ENCODE assay signal across 17 mouse cellular contexts in genomic region chr11:5799621-5800490, GRCm38 (mm10). TPM values are rescaled to one million over a fixed set of nuclear protein-coding genes. Genes with fewer than 3 reads are reported as not detected.
DNase-seq lines count a peak whose midpoint lies in the region; ATAC-seq and TF ChIP-seq lines count a peak whose summit lies in the region.
"Had no signal": no experiment of that assay in that cellular context is flagged by ENCODE, and none has a peak within 500 bp of the region (broad histone marks: within the 10 kb centered on the region; RNA-seq: fewer than 3 reads in every experiment).

No protein-coding gene starts in this region.

- 47% methylated on average over 17 of the region's 17 CpGs for WGBS in heart, adult 2 months
- 77% methylated on average over 17 of the region's 17 CpGs for WGBS in heart, embryonic 11.5 days (ENCODE audit: insufficient replicate concordance)
- WGBS in lung, embryonic 16.5 days: 65% methylated on average over 17 of the region's 17 CpGs
- WGBS in stomach, postnatal 0 days: 71% methylated on average over 17 of the region's 17 CpGs

- TF ChIP-seq CTCF in heart, adult 2 months (IDR thresholded peaks at IDR 0.05): no peak
- no peak for TF ChIP-seq CTCF in stomach, postnatal 0 days (IDR thresholded peaks at IDR 0.05; ENCODE audit: low read depth)

- no peaks in the 10 kb centered on the region for H3K27me3 ChIP-seq in heart, adult 2 months (ENCODE audit: control insufficient read depth, insufficient read depth, low read length)
- H3K27me3 ChIP-seq in heart, embryonic 11.5 days (ENCODE audit: control insufficient read depth, insufficient read depth, low read length): no peaks in the 10 kb centered on the region
- no peaks in the 10 kb centered on the region for H3K27me3 ChIP-seq in lung, embryonic 16.5 days (ENCODE audit: control insufficient read depth, insufficient read depth, low read depth, low read length)
- H3K27me3 ChIP-seq in stomach, postnatal 0 days (ENCODE audit: control insufficient read depth, insufficient read depth, low read length): no peaks in the 10 kb centered on the region
- H3K27me3 ChIP-seq: kidney, embryonic 15.5 days; liver, embryonic 12.5 days; megakaryocyte, embryonic 14.5 days had no signal

- DNase-seq in heart, adult 2 months: no peak
- peak; percentile 3 for DNase-seq in right cerebral cortex, postnatal 14 days
- DNase-seq in right cerebral cortex, postnatal 4 days: no peak
- DNase-seq in stomach, postnatal 0 days (ENCODE audit: low spot score): peak; percentile 15
- no peak for DNase-seq in yolk sac, embryonic 10.5 days (ENCODE audit: low spot score)
- DNase-seq in spleen, postnatal 14 days (ENCODE audit: low spot score in 2 of 2): no peak
- DNase-seq: cerebellum, adult 2 months; embryo, embryonic 11 days; layer of hippocampus, adult 9-11 months; thymus, adult 2 months had no signal

- intact Hi-C loops in heart, adult 2 months (cut with DNase I): no loop called here

- no peak overlapping the region for H3K4me3 ChIP-seq in heart, adult 2 months
- H3K4me3 ChIP-seq in heart, embryonic 11.5 days (ENCODE audit: low read depth, low read length): no peak overlapping the region
- H3K4me3 ChIP-seq in lung, embryonic 16.5 days (ENCODE audit: low read length): no peak overlapping the region
- no peak overlapping the region for H3K4me3 ChIP-seq in stomach, postnatal 0 days (ENCODE audit: low read depth, low read length)
- H3K4me3 ChIP-seq: kidney, embryonic 15.5 days; liver, embryonic 12.5 days; megakaryocyte, embryonic 14.5 days had no signal

- H3K9me3 ChIP-seq in heart, embryonic 11.5 days (replicated peaks; ENCODE audit: control insufficient read depth, low read length): no peaks in the 10 kb centered on the region
- H3K9me3 ChIP-seq in lung, embryonic 16.5 days (ENCODE audit: control insufficient read depth, low read length): no peaks in the 10 kb centered on the region
- H3K9me3 ChIP-seq in stomach, postnatal 0 days (ENCODE audit: control insufficient read depth, low read length): no peaks in the 10 kb centered on the region
- H3K9me3 ChIP-seq: kidney, embryonic 15.5 days; liver, embryonic 12.5 days; megakaryocyte, embryonic 14.5 days had no signal

- TF ChIP-seq POLR2A in heart, adult 2 months (IDR thresholded peaks at IDR 0.05; ENCODE audit: insufficient read depth, low read depth, low read length): no peak

- 0 out of 2 replicates have a peak, but pooled peaks cover 3% of the 10 kb centered on the region for H3K36me3 ChIP-seq in heart, adult 2 months (ENCODE audit: control insufficient read depth, insufficient read depth, low read length)
- H3K36me3 ChIP-seq in heart, embryonic 11.5 days (ENCODE audit: control insufficient read depth, insufficient read depth, low read length): peaks cover 28% of the 10 kb centered on the region
- H3K36me3 ChIP-seq in lung, embryonic 16.5 days (ENCODE audit: control insufficient read depth, insufficient read depth, low read length): peaks cover 38% of the 10 kb centered on the region
- peaks cover 34% of the 10 kb centered on the region for H3K36me3 ChIP-seq in stomach, postnatal 0 days (ENCODE audit: control insufficient read depth, insufficient read depth, low read length)

- no peaks in the 10 kb centered on the region for H3K79me2 ChIP-seq in heart, adult 2 months (replicated peaks; ENCODE audit: control insufficient read depth, insufficient read depth, low read length)

- 0 out of 2 replicates have a peak, but pooled peaks have one; percentile 20 for TF ChIP-seq EP300 in heart, adult 2 months (IDR thresholded peaks at IDR 0.05; ENCODE audit: insufficient read depth, low read depth, low read length)
- no peak for TF ChIP-seq EP300 in stomach, postnatal 0 days (optimal IDR thresholded peaks at IDR 0.05)

- no peak overlapping the region for H3K9ac ChIP-seq in heart, adult 2 months (ENCODE audit: low read depth, low read length)
- H3K9ac ChIP-seq in heart, embryonic 11.5 days (ENCODE audit: low read depth, low read length): no peak overlapping the region
- peak overlapping the region; percentile 25; the same call in 1 of the 2 replicates for H3K9ac ChIP-seq in lung, embryonic 16.5 days (ENCODE audit: low read length)
- H3K9ac ChIP-seq in stomach, postnatal 0 days (ENCODE audit: low read length): 0 out of 2 replicates have a peak overlapping the region, but pooled peaks have one; percentile 13
- H3K9ac ChIP-seq: kidney, embryonic 15.5 days; liver, embryonic 12.5 days had no signal

- no peak for ATAC-seq in heart, embryonic 11.5 days (replicated peaks; ENCODE audit: insufficient number of reproducible peaks, low FRiP score, low TSS enrichment)
- ATAC-seq in lung, embryonic 16.5 days (ENCODE audit: low read depth): peak; percentile 79
- ATAC-seq in stomach, postnatal 0 days (ENCODE audit: low FRiP score, low TSS enrichment): no peak
- ATAC-seq: hindbrain, postnatal 0 days; liver, embryonic 12.5 days had no signal

- no peak overlapping the region for H3K4me2 ChIP-seq in heart, embryonic 11.5 days
- H3K4me2 ChIP-seq in lung, embryonic 16.5 days (ENCODE audit: low read depth, low read length): no peak overlapping the region
- H3K4me2 ChIP-seq in stomach, postnatal 0 days (replicated peaks; ENCODE audit: low read depth): no peak overlapping the region
- H3K4me2 ChIP-seq: kidney, embryonic 15.5 days; liver, embryonic 12.5 days had no signal

- H3K27ac ChIP-seq in heart, adult 2 months: no peak overlapping the region
- no peak overlapping the region; the same call in 1 of the 2 replicates for H3K27ac ChIP-seq in heart, embryonic 11.5 days (ENCODE audit: low read depth, low read length)
- peak overlapping the region; percentile 86 for H3K27ac ChIP-seq in lung, embryonic 16.5 days (ENCODE audit: low read length)
- no peak overlapping the region for H3K27ac ChIP-seq in stomach, postnatal 0 days (replicated peaks)
- H3K27ac ChIP-seq: hindbrain, postnatal 0 days; kidney, embryonic 15.5 days; liver, embryonic 12.5 days had no signal

- peaks cover 19% of the 10 kb centered on the region for H3K4me1 ChIP-seq in heart, adult 2 months (ENCODE audit: control insufficient read depth, insufficient read depth, low read length)
- peaks cover 19% of the 10 kb centered on the region for H3K4me1 ChIP-seq in heart, embryonic 11.5 days (ENCODE audit: control insufficient read depth, insufficient read depth, low read length)
- H3K4me1 ChIP-seq in lung, embryonic 16.5 days (replicated peaks; ENCODE audit: control insufficient read depth, insufficient read depth, low read length): peaks cover 19% of the 10 kb centered on the region
- no peaks in the 10 kb centered on the region for H3K4me1 ChIP-seq in stomach, postnatal 0 days (replicated peaks; ENCODE audit: control insufficient read depth, insufficient read depth)

RNA-seq across cellular contexts. Expression of gene Pgam2, which starts 3.7 kb away (rescaled TPM):
- total RNA-seq in heart, adult 2 months (2021): 100 to 1,000 TPM; 743 to 848 TPM
- polyA plus RNA-seq in heart, adult 2 months (2012; rRNA removed): 1,153 and 1,176 TPM in 2 replicates
- polyA plus RNA-seq in heart, embryonic 11.5 days (2014; fragmentation: Nextera tagmentation; extraction: Ambion mirVana): 761 and 811 TPM in 2 replicates
- 46.8 and 52.4 TPM in 2 replicates for polyA plus RNA-seq in lung, embryonic 16.5 days (2015; fragmentation: Nextera tagmentation; extraction: Ambion mirVana)
- polyA plus RNA-seq in stomach, postnatal 0 days (2015; fragmentation: Nextera tagmentation; extraction: Ambion mirVana): 2.8 and 3.9 TPM in 2 replicates
- total RNA-seq: granulocyte monocyte progenitor cell, adult 5-6 weeks had no signal

RNA-seq across cellular contexts. Expression of gene Dbnl, which starts 11.6 kb away (rescaled TPM):
- 10 to 100 TPM; 25.7 to 29.2 TPM for total RNA-seq in heart, adult 2 months (2021)
- 24.4 and 25.6 TPM in 2 replicates for polyA plus RNA-seq in heart, adult 2 months (2012; rRNA removed)
- 88.3 and 90.3 TPM in 2 replicates for polyA plus RNA-seq in heart, embryonic 11.5 days (2014; fragmentation: Nextera tagmentation; extraction: Ambion mirVana)
- 110 and 111 TPM in 2 replicates for polyA plus RNA-seq in lung, embryonic 16.5 days (2015; fragmentation: Nextera tagmentation; extraction: Ambion mirVana)
- 99.8 and 104 TPM in 2 replicates for polyA plus RNA-seq in stomach, postnatal 0 days (2015; fragmentation: Nextera tagmentation; extraction: Ambion mirVana)

RNA-seq across cellular contexts. Expression of gene Urgcp, which starts 37.7 kb away (rescaled TPM):
- 10 to 100 TPM; 58.5 to 69.8 TPM for total RNA-seq in heart, adult 2 months (2021)
- 26.1 and 35.7 TPM in 2 replicates for polyA plus RNA-seq in heart, adult 2 months (2012; rRNA removed)
- polyA plus RNA-seq in heart, embryonic 11.5 days (2014; fragmentation: Nextera tagmentation; extraction: Ambion mirVana): 14.2 and 18.7 TPM in 2 replicates
- polyA plus RNA-seq in lung, embryonic 16.5 days (2015; fragmentation: Nextera tagmentation; extraction: Ambion mirVana): 26.0 and 26.7 TPM in 2 replicates
- 14.1 and 15.4 TPM in 2 replicates for polyA plus RNA-seq in stomach, postnatal 0 days (2015; fragmentation: Nextera tagmentation; extraction: Ambion mirVana)

RNA-seq across cellular contexts. Expression of gene Polm, which starts 38.0 kb away (rescaled TPM):
- total RNA-seq in heart, adult 2 months (2021): 1 to 10 TPM; 2.1 to 3.3 TPM
- 6.3 and 11.2 TPM in 2 replicates for polyA plus RNA-seq in heart, adult 2 months (2012; rRNA removed)
- 5.1 and 5.7 TPM in 2 replicates for polyA plus RNA-seq in heart, embryonic 11.5 days (2014; fragmentation: Nextera tagmentation; extraction: Ambion mirVana)
- polyA plus RNA-seq in lung, embryonic 16.5 days (2015; fragmentation: Nextera tagmentation; extraction: Ambion mirVana): 8.0 and 8.4 TPM in 2 replicates
- polyA plus RNA-seq in stomach, postnatal 0 days (2015; fragmentation: Nextera tagmentation; extraction: Ambion mirVana): 5.7 and 6.3 TPM in 2 replicates

Comparison
In these comparisons a context has a peak if more than half of its experiments do, and no peak if none do; other contexts are left out.
1. DNase-seq: peak in right cerebral cortex, postnatal 14 days (single experiment) and stomach, postnatal 0 days (single experiment); none in heart, adult 2 months (0 of 2), right cerebral cortex, postnatal 4 days (single experiment), yolk sac, embryonic 10.5 days (single experiment) and spleen, postnatal 14 days (0 of 2).
2. H3K9ac ChIP-seq: peak in lung, embryonic 16.5 days (single experiment) and stomach, postnatal 0 days (single experiment); none in heart, adult 2 months (single experiment) and heart, embryonic 11.5 days (single experiment).
3. RNA of gene Pgam2, which starts 3.7 kb away (polyA plus RNA-seq): 1,153 to 1,176 TPM in heart, adult 2 months and 761 to 811 TPM in heart, embryonic 11.5 days; 46.8 to 52.4 TPM in lung, embryonic 16.5 days and 2.8 to 3.9 TPM in stomach, postnatal 0 days; every median in the first group is over 10 times any median in the second.